Mouse (Mus musculus): ENCODE measurements around the gene Pax6. TPM values are rescaled to one million over a fixed set of nuclear protein-coding genes. Genes with fewer than 3 reads are reported as not detected.

Gene Pax6
- polyA plus RNA-seq, 1 experiment from 2014 or later: 0.63 TPM

GRCm38 (mm10) chr2:105660874-105661622, 7.7 kb upstream of the Pax6 start:
- peaks cover 26% of the 10 kb centered on the region; the same call in 1 of the 2 replicates for H3K27me3 ChIP-seq (ENCODE audit: control insufficient read depth, insufficient read depth, low read length)
- TF ChIP-seq EP300 (optimal IDR thresholded peaks at IDR 0.05) (no peak), CTCF (IDR thresholded peaks at IDR 0.05; ENCODE audit: low read depth) (no peak)
- no peak overlapping the region for H3K4me3 ChIP-seq (ENCODE audit: low read depth, low read length)
- 3% methylated on average over 26 of the region's 26 CpGs for WGBS
- no peaks in the 10 kb centered on the region for H3K4me1 ChIP-seq (replicated peaks; ENCODE audit: control insufficient read depth, insufficient read depth)
- H3K4me2 ChIP-seq (replicated peaks; ENCODE audit: low read depth): no peak overlapping the region
- H3K36me3 ChIP-seq (ENCODE audit: control insufficient read depth, insufficient read depth, low read length): no peaks in the 10 kb centered on the region
- DNase-seq (ENCODE audit: low spot score) (no peak), ATAC-seq (ENCODE audit: low FRiP score, low TSS enrichment) (no peak)
- H3K27ac ChIP-seq (replicated peaks): no peak overlapping the region
- H3K9me3 ChIP-seq (ENCODE audit: control insufficient read depth, low read length): no peaks in the 10 kb centered on the region
- no peak overlapping the region for H3K9ac ChIP-seq (ENCODE audit: low read length)

GRCm38 (mm10) chr2:105661623-105662066, 7.1 kb upstream of the Pax6 start:
- H3K27ac ChIP-seq (replicated peaks): no peak overlapping the region
- DNase-seq (ENCODE audit: low spot score) (no peak), ATAC-seq (ENCODE audit: low FRiP score, low TSS enrichment) (no peak)
- H3K36me3 ChIP-seq (ENCODE audit: control insufficient read depth, insufficient read depth, low read length): no peaks in the 10 kb centered on the region
- peaks cover 32% of the 10 kb centered on the region; the same call in 1 of the 2 replicates for H3K27me3 ChIP-seq (ENCODE audit: control insufficient read depth, insufficient read depth, low read length)
- 2% methylated on average over 18 of the region's 18 CpGs for WGBS
- H3K9me3 ChIP-seq (ENCODE audit: control insufficient read depth, low read length): no peaks in the 10 kb centered on the region
- H3K4me1 ChIP-seq (replicated peaks; ENCODE audit: control insufficient read depth, insufficient read depth): no peaks in the 10 kb centered on the region
- no peak overlapping the region for H3K4me2 ChIP-seq (replicated peaks; ENCODE audit: low read depth)
- H3K9ac ChIP-seq (ENCODE audit: low read length): no peak overlapping the region
- TF ChIP-seq EP300 (optimal IDR thresholded peaks at IDR 0.05) (no peak), CTCF (IDR thresholded peaks at IDR 0.05; ENCODE audit: low read depth) (no peak)
- no peak overlapping the region for H3K4me3 ChIP-seq (ENCODE audit: low read depth, low read length)

GRCm38 (mm10) chr2:105662121-105662520, 6.6 kb upstream of the Pax6 start:
- Histone ChIP-seq H3K9ac (ENCODE audit: low read length) (no peak overlapping the region), H3K27ac (replicated peaks) (no peak overlapping the region), H3K36me3 (ENCODE audit: control insufficient read depth, insufficient read depth, low read length) (no peaks in the 10 kb centered on the region), H3K9me3 (ENCODE audit: control insufficient read depth, low read length) (no peaks in the 10 kb centered on the region), H3K4me3 (ENCODE audit: low read depth, low read length) (no peak overlapping the region), H3K4me1 (replicated peaks; ENCODE audit: control insufficient read depth, insufficient read depth) (no peaks in the 10 kb centered on the region), H3K4me2 (replicated peaks; ENCODE audit: low read depth) (no peak overlapping the region), H3K27me3 (ENCODE audit: control insufficient read depth, insufficient read depth, low read length) (peaks cover 34% of the 10 kb centered on the region; the same call in 1 of the 2 replicates)
- ATAC-seq (ENCODE audit: low FRiP score, low TSS enrichment) (no peak), DNase-seq (ENCODE audit: low spot score) (no peak)
- 7% methylated on average over 16 of the region's 16 CpGs for WGBS
- TF ChIP-seq CTCF (IDR thresholded peaks at IDR 0.05; ENCODE audit: low read depth) (no peak), EP300 (optimal IDR thresholded peaks at IDR 0.05) (no peak)

GRCm38 (mm10) chr2:105662606-105663005, 6.1 kb upstream of the Pax6 start:
- H3K9ac ChIP-seq (ENCODE audit: low read length): no peak overlapping the region
- no peaks in the 10 kb centered on the region for H3K9me3 ChIP-seq (ENCODE audit: control insufficient read depth, low read length)
- H3K27me3 ChIP-seq (ENCODE audit: control insufficient read depth, insufficient read depth, low read length): peaks cover 37% of the 10 kb centered on the region; the same call in 1 of the 2 replicates
- DNase-seq (ENCODE audit: low spot score) (no peak), ATAC-seq (ENCODE audit: low FRiP score, low TSS enrichment) (no peak)
- no peak for TF ChIP-seq CTCF (IDR thresholded peaks at IDR 0.05; ENCODE audit: low read depth)
- no peak for TF ChIP-seq EP300 (optimal IDR thresholded peaks at IDR 0.05)
- no peak overlapping the region for H3K27ac ChIP-seq (replicated peaks)
- no peak overlapping the region for H3K4me2 ChIP-seq (replicated peaks; ENCODE audit: low read depth)
- H3K4me3 ChIP-seq (ENCODE audit: low read depth, low read length): no peak overlapping the region
- H3K4me1 ChIP-seq (replicated peaks; ENCODE audit: control insufficient read depth, insufficient read depth): no peaks in the 10 kb centered on the region
- WGBS: 5% methylated on average over 7 of the region's 7 CpGs
- H3K36me3 ChIP-seq (ENCODE audit: control insufficient read depth, insufficient read depth, low read length): no peaks in the 10 kb centered on the region

- DNase-seq (ENCODE audit: low spot score): no peak
- Histone ChIP-seq H3K9me3 (ENCODE audit: control insufficient read depth, low read length) (no peaks in the 10 kb centered on the region), H3K4me1 (replicated peaks; ENCODE audit: control insufficient read depth, insufficient read depth) (no peaks in the 10 kb centered on the region), H3K36me3 (ENCODE audit: control insufficient read depth, insufficient read depth, low read length) (no peaks in the 10 kb centered on the region), H3K4me2 (replicated peaks; ENCODE audit: low read depth) (no peak overlapping the region), H3K9ac (ENCODE audit: low read length) (no peak overlapping the region), H3K27ac (replicated peaks) (no peak overlapping the region), H3K4me3 (ENCODE audit: low read depth, low read length) (no peak overlapping the region), H3K27me3 (ENCODE audit: control insufficient read depth, insufficient read depth, low read length) (peaks cover 37% of the 10 kb centered on the region; the same call in 1 of the 2 replicates)
- WGBS: 3% methylated on average over 10 of the region's 10 CpGs
- TF ChIP-seq CTCF (IDR thresholded peaks at IDR 0.05; ENCODE audit: low read depth): no peak
- TF ChIP-seq EP300 (optimal IDR thresholded peaks at IDR 0.05): no peak
- no peak for ATAC-seq (ENCODE audit: low FRiP score, low TSS enrichment)
Observed at GRCm38 (mm10) chr2:105663101-105663511, 5.6 kb upstream of the Pax6 start.

GRCm38 (mm10) chr2:105664996-105665395, 3.7 kb upstream of the Pax6 start:
- TF ChIP-seq CTCF (IDR thresholded peaks at IDR 0.05; ENCODE audit: low read depth) (no peak), EP300 (optimal IDR thresholded peaks at IDR 0.05) (no peak)
- H3K9ac ChIP-seq (ENCODE audit: low read length): no peak overlapping the region
- ATAC-seq (ENCODE audit: low FRiP score, low TSS enrichment) (no peak), DNase-seq (ENCODE audit: low spot score) (no peak)
- no peak overlapping the region for H3K4me2 ChIP-seq (replicated peaks; ENCODE audit: low read depth)
- H3K27me3 ChIP-seq (ENCODE audit: control insufficient read depth, insufficient read depth, low read length): peaks cover 42% of the 10 kb centered on the region
- no peaks in the 10 kb centered on the region for H3K36me3 ChIP-seq (ENCODE audit: control insufficient read depth, insufficient read depth, low read length)
- H3K4me3 ChIP-seq (ENCODE audit: low read depth, low read length): no peak overlapping the region
- H3K27ac ChIP-seq (replicated peaks): no peak overlapping the region
- H3K9me3 ChIP-seq (ENCODE audit: control insufficient read depth, low read length): no peaks in the 10 kb centered on the region
- 11% methylated on average over 5 of the region's 5 CpGs for WGBS
- no peaks in the 10 kb centered on the region for H3K4me1 ChIP-seq (replicated peaks; ENCODE audit: control insufficient read depth, insufficient read depth)
